Mouse (Mus musculus): ENCODE measurements around the gene Srd5a2. TPM values are rescaled to one million over a fixed set of nuclear protein-coding genes. Genes with fewer than 3 reads are reported as not detected.

The Srd5a2 gene
- polyA plus RNA-seq, 1 experiment from 2014 or later = not detected

DNA sequence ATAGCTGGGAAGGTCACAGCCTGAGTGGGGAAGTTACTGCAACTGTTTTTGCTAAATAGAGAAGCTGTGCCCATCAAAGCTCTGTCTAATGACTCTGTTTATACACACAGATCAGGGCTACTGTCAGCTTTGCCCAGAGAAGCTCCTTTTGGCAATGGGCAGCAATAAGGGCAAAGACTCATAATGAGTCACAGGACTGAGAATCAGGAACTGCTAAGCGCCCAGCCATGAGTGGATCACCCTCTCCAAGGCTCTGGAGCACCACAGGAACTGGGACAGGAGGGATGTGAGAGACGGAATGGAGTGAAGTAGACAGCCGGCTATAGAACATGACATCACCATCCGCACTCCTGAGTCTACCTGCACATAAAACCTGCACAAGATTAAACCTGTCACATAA, 29.4 kb downstream of the Srd5a2 start:
- H3K36me3 ChIP-seq = no peaks in the 10 kb centered on the region
- WGBS = 76% methylated on average over 4 of the region's 4 CpGs
- H3K4me2 ChIP-seq = no peak overlapping the region
- no peak overlapping the region for H3K27ac ChIP-seq
- H3K4me3 ChIP-seq (replicated peaks) = no peak overlapping the region
- H3K4me1 ChIP-seq = no peaks in the 10 kb centered on the region
- no peaks in the 10 kb centered on the region for H3K27me3 ChIP-seq (replicated peaks)
- no peak overlapping the region for H3K9ac ChIP-seq
- no peaks in the 10 kb centered on the region for H3K9me3 ChIP-seq
- no peak for ATAC-seq (ENCODE audit: insufficient read depth, low FRiP score, low read depth)

DNA sequence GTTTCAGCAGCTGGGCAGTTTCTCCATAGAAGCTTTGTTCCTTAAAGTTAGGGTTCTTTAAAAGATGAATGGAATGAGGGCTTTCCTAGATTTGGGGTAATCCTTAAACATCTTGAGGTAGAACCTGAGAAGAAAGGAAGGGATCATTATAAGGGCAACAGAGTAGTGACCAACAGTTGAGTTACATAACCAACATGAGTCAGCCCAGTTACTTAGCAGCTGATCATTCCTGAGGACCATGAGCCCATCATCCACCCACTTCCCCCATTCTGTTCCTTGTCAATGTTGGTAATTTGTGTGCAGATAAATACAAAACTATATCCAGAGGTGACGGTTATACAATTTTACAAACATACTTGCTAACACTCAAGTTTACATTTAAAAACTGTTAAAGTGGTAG, 30.1 kb downstream of the Srd5a2 start:
- no peak overlapping the region for H3K4me2 ChIP-seq
- H3K9me3 ChIP-seq = no peaks in the 10 kb centered on the region
- no peak overlapping the region for H3K27ac ChIP-seq
- no peaks in the 10 kb centered on the region for H3K36me3 ChIP-seq
- H3K4me3 ChIP-seq (replicated peaks) = no peak overlapping the region
- 82% methylated on average over 1 of the region's 1 CpGs for WGBS
- no peaks in the 10 kb centered on the region for H3K27me3 ChIP-seq (replicated peaks)
- H3K4me1 ChIP-seq = no peaks in the 10 kb centered on the region
- no peak overlapping the region for H3K9ac ChIP-seq
- no peak for ATAC-seq (ENCODE audit: insufficient read depth, low FRiP score, low read depth)

DNA sequence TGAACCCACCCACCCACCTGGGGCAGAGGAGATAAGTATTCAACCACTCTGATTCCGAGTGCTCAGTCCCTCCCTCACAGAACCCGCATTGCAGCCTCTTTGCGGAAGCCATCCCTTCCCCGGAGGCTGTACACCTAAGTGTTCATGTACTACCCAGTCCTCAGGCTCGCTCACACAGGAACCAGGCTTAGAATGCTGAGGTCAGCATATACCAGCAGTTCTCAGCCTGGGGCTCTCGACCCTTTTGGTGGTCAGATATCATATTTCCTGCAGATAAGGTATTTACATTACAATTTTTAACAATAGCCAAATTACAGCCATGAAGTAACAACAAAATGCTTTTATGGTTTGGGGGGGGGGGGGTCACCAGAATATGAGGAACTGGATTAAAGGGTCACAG, 32.6 kb downstream of the Srd5a2 start:
- Histone ChIP-seq H3K27me3 (replicated peaks) (no peaks in the 10 kb centered on the region), H3K4me3 (replicated peaks) (no peak overlapping the region), H3K4me2 (no peak overlapping the region), H3K27ac (no peak overlapping the region), H3K36me3 (no peaks in the 10 kb centered on the region), H3K4me1 (no peaks in the 10 kb centered on the region), H3K9me3 (no peaks in the 10 kb centered on the region), H3K9ac (no peak overlapping the region)
- WGBS = 78% methylated on average over 6 of the region's 6 CpGs
- ATAC-seq (ENCODE audit: insufficient read depth, low FRiP score, low read depth) = no peak

GRCm38 (mm10) chr17:74008680-74009079, 39.0 kb downstream of the Srd5a2 start:
- WGBS = 49% methylated on average over 4 of the region's 4 CpGs
- no peak for ATAC-seq (ENCODE audit: insufficient read depth, low FRiP score, low read depth)

GRCm38 (mm10) chr17:74007001-74007400, 40.7 kb downstream of the Srd5a2 start:
- ATAC-seq (ENCODE audit: insufficient read depth, low FRiP score, low read depth) = no peak
- Histone ChIP-seq H3K9me3 (no peaks in the 10 kb centered on the region), H3K4me3 (replicated peaks) (no peak overlapping the region), H3K27me3 (replicated peaks) (no peaks in the 10 kb centered on the region), H3K9ac (no peak overlapping the region), H3K4me1 (no peaks in the 10 kb centered on the region), H3K27ac (no peak overlapping the region), H3K4me2 (no peak overlapping the region), H3K36me3 (no peaks in the 10 kb centered on the region)
- WGBS = 70% methylated on average over 8 of the region's 8 CpGs

More at GRCm38 (mm10) chr17:74008680-74009079, 39.0 kb downstream of the Srd5a2 start:
- H3K4me3 ChIP-seq (replicated peaks) = no peak overlapping the region
- no peak overlapping the region for H3K9ac ChIP-seq
- no peaks in the 10 kb centered on the region for H3K36me3 ChIP-seq
- H3K4me1 ChIP-seq = no peaks in the 10 kb centered on the region
- no peaks in the 10 kb centered on the region for H3K27me3 ChIP-seq (replicated peaks)
- H3K4me2 ChIP-seq = no peak overlapping the region
- H3K9me3 ChIP-seq = no peaks in the 10 kb centered on the region
- no peak overlapping the region for H3K27ac ChIP-seq

- no peaks in the 10 kb centered on the region for H3K27me3 ChIP-seq (replicated peaks)
- H3K4me3 ChIP-seq (replicated peaks) = no peak overlapping the region
- 87% methylated on average over 2 of the region's 2 CpGs for WGBS
- no peak overlapping the region for H3K27ac ChIP-seq
- no peaks in the 10 kb centered on the region for H3K4me1 ChIP-seq
- no peaks in the 10 kb centered on the region for H3K36me3 ChIP-seq
- H3K4me2 ChIP-seq = no peak overlapping the region
- H3K9ac ChIP-seq = no peak overlapping the region
- no peak for ATAC-seq (ENCODE audit: insufficient read depth, low FRiP score, low read depth)
- H3K9me3 ChIP-seq = no peaks in the 10 kb centered on the region
These were observed 45.3 kb downstream of the Srd5a2 start for GRCm38 (mm10) chr17:74002396-74002795.

DNA sequence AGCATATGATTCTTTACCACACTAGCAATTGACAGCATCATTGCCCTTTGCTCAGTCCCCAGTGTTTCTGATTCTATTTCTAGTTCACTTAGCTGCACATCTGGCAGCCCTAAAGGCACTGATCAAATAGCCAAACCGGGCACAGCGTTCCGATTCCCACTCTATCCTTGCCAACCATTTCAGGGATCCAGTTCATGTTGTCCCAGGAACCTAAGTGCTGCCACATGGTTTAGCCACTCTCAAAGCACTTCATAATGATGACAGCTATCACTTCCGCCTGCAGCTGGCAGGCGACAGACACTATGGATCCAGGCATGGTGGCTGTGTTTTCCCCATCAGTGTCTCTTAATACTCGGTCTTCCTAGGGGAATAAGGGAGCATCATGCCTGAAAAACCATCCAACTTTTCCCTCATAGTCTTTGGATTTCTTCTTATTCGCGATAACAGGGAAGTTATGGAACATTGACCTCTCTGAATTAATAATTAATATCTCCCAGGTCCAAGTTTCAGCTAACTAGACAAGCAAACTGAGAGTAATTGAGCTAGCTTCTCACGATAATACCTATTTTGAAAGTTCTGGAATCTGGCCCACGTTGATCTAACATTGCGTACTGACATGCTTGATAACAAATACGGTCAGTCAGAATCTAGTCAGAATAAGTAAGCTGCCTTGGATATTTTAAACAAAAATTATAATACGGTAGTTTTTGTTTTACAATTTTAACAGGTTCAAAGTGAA, 51.6 kb downstream of the Srd5a2 start:
- WGBS = 82% methylated on average over 13 of the region's 13 CpGs
- Histone ChIP-seq H3K36me3 (no peaks in the 10 kb centered on the region), H3K4me3 (replicated peaks) (no peak overlapping the region), H3K27me3 (replicated peaks) (no peaks in the 10 kb centered on the region), H3K4me2 (no peak overlapping the region), H3K9me3 (no peaks in the 10 kb centered on the region), H3K4me1 (no peaks in the 10 kb centered on the region), H3K27ac (no peak overlapping the region), H3K9ac (no peak overlapping the region)
- ATAC-seq (ENCODE audit: insufficient read depth, low FRiP score, low read depth) = no peak

DNA sequence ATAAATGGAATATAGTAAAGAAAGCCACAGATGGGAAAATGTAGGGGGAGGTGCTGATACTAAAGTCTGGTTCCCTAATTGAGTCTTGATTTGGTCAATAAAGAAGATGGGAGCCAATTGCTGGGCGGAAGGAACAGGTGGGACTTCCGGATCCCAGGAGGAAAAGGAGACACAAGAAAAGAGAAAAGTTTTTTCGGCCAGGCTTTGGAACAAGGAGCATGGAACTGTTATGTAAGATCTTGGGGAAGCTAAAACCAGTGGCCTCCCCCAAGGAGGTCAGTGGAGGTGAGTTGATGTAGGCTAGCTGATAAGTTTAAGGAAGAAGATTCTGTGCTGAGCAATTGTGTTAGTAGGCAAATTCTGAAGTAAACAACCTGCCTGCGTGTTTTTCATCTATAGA, 56.5 kb downstream of the Srd5a2 start:
- Histone ChIP-seq H3K4me2 (no peak overlapping the region), H3K27ac (no peak overlapping the region), H3K4me1 (no peaks in the 10 kb centered on the region), H3K27me3 (replicated peaks) (no peaks in the 10 kb centered on the region), H3K9me3 (no peaks in the 10 kb centered on the region), H3K36me3 (no peaks in the 10 kb centered on the region), H3K4me3 (replicated peaks) (no peak overlapping the region), H3K9ac (no peak overlapping the region)
- ATAC-seq (ENCODE audit: insufficient read depth, low FRiP score, low read depth) = no peak
- WGBS = 91% methylated on average over 4 of the region's 4 CpGs

DNA sequence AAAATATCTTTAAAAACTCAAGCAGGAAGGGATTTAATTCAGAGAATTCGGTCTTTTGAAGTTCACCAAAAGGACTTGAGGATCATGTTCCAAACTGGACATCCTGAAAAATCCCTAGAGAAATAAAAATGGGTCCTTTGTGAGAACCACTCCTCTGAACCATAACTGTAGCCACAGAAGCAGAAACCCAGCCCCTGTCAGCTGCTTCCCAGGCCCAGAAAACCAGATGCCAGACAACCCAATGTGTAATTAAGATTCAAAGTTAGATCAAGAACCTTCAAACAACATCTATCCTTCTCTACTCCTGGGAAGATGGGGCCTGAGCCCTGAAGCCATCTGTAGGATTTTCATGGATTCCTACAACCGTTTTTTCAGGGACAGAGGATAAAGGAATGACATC, 61.1 kb downstream of the Srd5a2 start:
- Histone ChIP-seq H3K4me2 (no peak overlapping the region), H3K36me3 (no peaks in the 10 kb centered on the region), H3K27ac (no peak overlapping the region), H3K27me3 (replicated peaks) (no peaks in the 10 kb centered on the region), H3K9me3 (no peaks in the 10 kb centered on the region), H3K4me3 (replicated peaks) (no peak overlapping the region), H3K9ac (no peak overlapping the region), H3K4me1 (no peaks in the 10 kb centered on the region)
- no peak for ATAC-seq (ENCODE audit: insufficient read depth, low FRiP score, low read depth)
- 67% methylated on average over 2 of the region's 2 CpGs for WGBS

- Histone ChIP-seq H3K9me3 (no peaks in the 10 kb centered on the region), H3K4me3 (replicated peaks) (no peak overlapping the region), H3K27me3 (replicated peaks) (no peaks in the 10 kb centered on the region), H3K27ac (no peak overlapping the region), H3K36me3 (no peaks in the 10 kb centered on the region), H3K9ac (no peak overlapping the region), H3K4me1 (no peaks in the 10 kb centered on the region), H3K4me2 (no peak overlapping the region)
- 76% methylated on average over 4 of the region's 4 CpGs for WGBS
- no peak for ATAC-seq (ENCODE audit: insufficient read depth, low FRiP score, low read depth)
These were observed 61.8 kb downstream of the Srd5a2 start for GRCm38 (mm10) chr17:73985936-73986335.

- WGBS = 10% methylated on average over 4 of the region's 4 CpGs
- no peak for ATAC-seq (ENCODE audit: insufficient read depth, low FRiP score, low read depth)
- no peak overlapping the region for H3K4me2 ChIP-seq
These were observed 63.2 kb downstream of the Srd5a2 start for GRCm38 (mm10) chr17:73984508-73984907.

DNA sequence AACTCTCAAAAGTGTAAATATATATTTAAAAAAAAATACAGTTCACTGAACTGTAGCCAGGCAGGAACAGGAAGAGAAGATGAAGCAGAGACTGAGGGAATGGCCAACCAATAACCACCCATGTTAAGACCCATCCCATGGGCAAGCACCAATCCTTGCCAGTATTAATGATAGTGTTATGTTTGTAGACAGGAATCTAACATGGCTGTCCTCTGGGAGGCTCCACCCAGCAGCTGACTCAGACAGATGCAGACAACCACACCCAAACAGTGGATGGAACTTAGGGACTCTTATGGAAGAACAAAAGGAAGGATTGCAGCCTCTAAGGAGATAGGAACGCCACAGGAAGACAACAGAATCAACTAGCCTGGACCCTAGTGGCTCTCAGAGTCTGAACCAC, 64.8 kb downstream of the Srd5a2 start:
- no peak overlapping the region for H3K4me3 ChIP-seq (replicated peaks)
- no peak overlapping the region for H3K9ac ChIP-seq
- no peaks in the 10 kb centered on the region for H3K9me3 ChIP-seq
- no peak overlapping the region for H3K4me2 ChIP-seq
- no peaks in the 10 kb centered on the region for H3K4me1 ChIP-seq
- ATAC-seq (ENCODE audit: insufficient read depth, low FRiP score, low read depth) = no peak
- WGBS = 69% methylated on average over 1 of the region's 1 CpGs
- no peaks in the 10 kb centered on the region for H3K27me3 ChIP-seq (replicated peaks)
- no peaks in the 10 kb centered on the region for H3K36me3 ChIP-seq
- H3K27ac ChIP-seq = no peak overlapping the region

More at GRCm38 (mm10) chr17:73984508-73984907, 63.2 kb downstream of the Srd5a2 start:
- Histone ChIP-seq H3K4me3 (replicated peaks) (no peak overlapping the region), H3K36me3 (no peaks in the 10 kb centered on the region), H3K9ac (no peak overlapping the region), H3K4me1 (no peaks in the 10 kb centered on the region), H3K27me3 (replicated peaks) (no peaks in the 10 kb centered on the region), H3K9me3 (no peaks in the 10 kb centered on the region), H3K27ac (no peak overlapping the region)

GRCm38 (mm10) chr17:73976066-73976465, 71.7 kb downstream of the Srd5a2 start:
- Histone ChIP-seq H3K27me3 (replicated peaks) (no peaks in the 10 kb centered on the region), H3K4me2 (no peak overlapping the region), H3K4me1 (no peaks in the 10 kb centered on the region), H3K36me3 (no peaks in the 10 kb centered on the region), H3K27ac (no peak overlapping the region), H3K4me3 (replicated peaks) (no peak overlapping the region), H3K9me3 (no peaks in the 10 kb centered on the region), H3K9ac (no peak overlapping the region)
- no peak for ATAC-seq (ENCODE audit: insufficient read depth, low FRiP score, low read depth)
